Mouse (Mus musculus) stomach, embryonic 16.5 days (tissue): ENCODE measurements at regions not wholly inside any gene's neighbourhood (a gene's known extent, or its start where the extent isn't known, plus 50 kb on each side); places are given as distances from the start of the nearest gene placed in this dataset.

Source experiments
- ATAC-seq: fragments of 200-750 bp; cut with Nextera tagmentation; 2 replicates; pipeline ENCODE4 v1.8.0; 2017; ENCODE audit warnings: moderate number of reproducible peaks, moderate TSS enrichment; ENCODE audit not compliant: insufficient read depth, low FRiP score
- H3K27ac ChIP-seq: fragments of 300-500 bp; sonication (generic); 2 replicates; pipeline ENCODE4 v1.5.1; 2014; ENCODE audit warnings: low read length
- H3K27me3 ChIP-seq: fragments of 300-500 bp; sonication (generic); 2 replicates; pipeline ENCODE4 v1.6.1; 2014; ENCODE audit warnings: low read length, control low read depth, mixed read lengths; ENCODE audit not compliant: control insufficient read depth, insufficient read depth
- H3K36me3 ChIP-seq: fragments of 300-500 bp; sonication (generic); 2 replicates; pipeline ENCODE4 v1.6.1; 2014; ENCODE audit warnings: low read length; ENCODE audit not compliant: control insufficient read depth, insufficient read depth
- H3K4me1 ChIP-seq: fragments of 300-500 bp; sonication (generic); 2 replicates; pipeline ENCODE4 v1.6.1; 2014; ENCODE audit warnings: low read length, control low read depth, mixed read lengths; ENCODE audit not compliant: control insufficient read depth, insufficient read depth
- H3K4me2 ChIP-seq: fragments of 300-500 bp; sonication (generic); 2 replicates; pipeline ENCODE4 v1.6.1; 2014; ENCODE audit warnings: low read depth, low read length, mixed read lengths
- H3K4me3 ChIP-seq: fragments of 300-500 bp; sonication (generic); replicated peaks from 2 replicates; pipeline ENCODE4 v1.5.1; 2014; ENCODE audit warnings: mild to moderate bottlenecking, low read length
- H3K9ac ChIP-seq: fragments of 300-500 bp; sonication (generic); 2 replicates; pipeline ENCODE4 v1.6.1; 2014; ENCODE audit warnings: low read length
- H3K9me3 ChIP-seq: fragments of 300-500 bp; sonication (generic); replicated peaks from 2 replicates; pipeline ENCODE4 v1.6.1; 2016; ENCODE audit warnings: low read length, control low read depth; ENCODE audit not compliant: control insufficient read depth
- WGBS: fragments of 180-500 bp; shearing (Covaris S2); extraction: QIAGEN DNeasy Blood & Tissue Kit; methylation state at CpG from one replicate; pipeline ENCODE4 v1.1.7; 2014; 5-methylcytosine and 5-hydroxymethylcytosine counted together

DNA sequence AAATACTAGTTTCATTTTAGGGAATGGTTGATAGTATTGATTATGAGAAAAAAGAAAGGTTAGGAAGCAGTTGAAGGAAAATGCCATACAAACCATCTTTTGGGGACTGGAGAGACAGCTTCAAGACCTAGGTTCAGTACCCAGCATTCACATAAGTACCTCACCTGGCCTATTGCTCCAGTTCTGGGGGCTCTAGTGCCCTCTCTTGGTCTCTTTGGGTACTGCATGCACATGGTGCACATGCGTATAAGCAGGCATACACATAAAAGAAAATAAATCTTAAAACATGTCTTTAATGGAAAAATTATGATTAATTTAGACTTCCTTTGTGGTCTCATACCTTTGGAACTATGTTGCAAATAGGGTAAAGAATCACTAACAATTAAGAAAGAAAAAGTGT is 155.3 kb upstream of the Gm6793 start:
- Histone ChIP-seq H3K9ac (no peak overlapping the region), H3K27me3 (no peaks in the 10 kb centered on the region), H3K36me3 (no peaks in the 10 kb centered on the region), H3K9me3 (peaks cover 7% of the 10 kb centered on the region; the same call in 1 of the 2 replicates), H3K4me3 (no peak overlapping the region), H3K4me2 (no peak overlapping the region), H3K27ac (no peak overlapping the region), H3K4me1 (no peaks in the 10 kb centered on the region)
- no peak for ATAC-seq
- 98% methylated on average over 1 of the region's 1 CpGs for WGBS

DNA sequence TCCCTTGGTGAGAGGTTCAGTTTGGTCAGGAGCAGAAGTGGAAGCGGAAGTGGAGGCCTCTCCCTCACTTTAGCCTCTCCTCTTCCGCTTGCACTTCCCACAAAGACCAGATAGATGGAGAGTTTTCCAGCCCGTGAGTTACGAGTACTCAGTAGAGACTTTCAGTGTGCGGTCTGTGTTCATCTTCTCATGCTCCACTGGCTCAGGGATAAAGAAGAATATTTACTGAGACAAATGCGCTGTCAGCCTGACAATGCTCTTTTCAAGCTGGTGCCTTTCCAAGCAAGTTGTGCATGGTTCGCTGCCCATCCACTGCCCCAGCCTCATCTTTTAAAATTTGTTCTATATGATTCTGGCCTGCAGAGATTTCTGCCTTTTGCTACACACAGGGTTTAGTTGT is 141.8 kb upstream of the Gm6793 start:
- Histone ChIP-seq H3K27me3 (no peaks in the 10 kb centered on the region), H3K9ac (no peak overlapping the region), H3K9me3 (no peaks in the 10 kb centered on the region), H3K4me3 (no peak overlapping the region), H3K27ac (no peak overlapping the region), H3K4me1 (no peaks in the 10 kb centered on the region), H3K36me3 (no peaks in the 10 kb centered on the region), H3K4me2 (no peak overlapping the region)
- no peak for ATAC-seq
- 82% methylated on average over 7 of the region's 7 CpGs for WGBS

DNA sequence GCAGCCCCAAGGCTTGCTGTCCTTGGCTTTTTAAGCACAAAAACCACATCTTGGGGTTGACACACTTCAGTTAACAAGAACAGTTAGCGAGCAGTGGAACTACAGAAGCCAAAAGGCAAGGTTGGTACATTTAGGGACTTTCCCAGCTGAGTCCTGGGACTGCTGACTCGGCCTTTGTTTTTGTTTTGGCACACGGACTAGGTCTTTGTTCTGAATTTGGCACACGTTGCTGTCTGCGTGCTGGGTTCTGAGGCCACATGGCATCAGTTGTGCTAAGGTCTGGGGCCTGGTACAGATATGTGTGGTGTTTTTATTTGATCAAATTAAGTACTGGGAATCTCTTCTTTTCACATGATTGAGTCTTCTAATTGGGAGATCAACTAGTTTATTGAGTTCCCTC is 124.1 kb upstream of the Gm6793 start:
- no peak overlapping the region for H3K4me2 ChIP-seq
- H3K27ac ChIP-seq: no peak overlapping the region
- H3K4me3 ChIP-seq: no peak overlapping the region
- H3K27me3 ChIP-seq: no peaks in the 10 kb centered on the region
- no peaks in the 10 kb centered on the region for H3K9me3 ChIP-seq
- ATAC-seq: no peak
- WGBS: 63% methylated on average over 5 of the region's 5 CpGs
- H3K4me1 ChIP-seq: no peaks in the 10 kb centered on the region
- H3K9ac ChIP-seq: no peak overlapping the region
- H3K36me3 ChIP-seq: no peaks in the 10 kb centered on the region

DNA sequence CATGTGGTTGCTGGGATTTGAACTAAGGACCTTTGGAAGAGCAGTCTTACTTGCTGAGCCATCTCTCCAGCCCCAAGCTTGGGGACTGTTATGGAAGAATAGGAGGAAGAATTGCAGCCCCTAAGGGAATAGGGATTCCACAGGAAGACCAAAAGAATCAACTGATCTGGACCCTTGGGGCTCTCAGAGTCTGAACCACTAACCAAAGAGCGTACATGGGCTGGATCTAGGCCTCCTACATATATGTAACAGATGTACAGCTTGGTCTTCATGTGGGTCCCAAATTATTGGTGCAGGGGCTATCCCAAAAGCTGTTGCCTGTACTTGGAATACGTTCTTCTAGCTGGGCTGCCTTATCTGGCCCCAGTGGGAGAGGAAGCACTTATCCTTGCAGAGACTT is 115.4 kb upstream of the Gm6793 start:
- 70% methylated on average over 2 of the region's 2 CpGs for WGBS
- H3K9me3 ChIP-seq: no peaks in the 10 kb centered on the region
- ATAC-seq: no peak
- H3K27me3 ChIP-seq: no peaks in the 10 kb centered on the region
- H3K36me3 ChIP-seq: no peaks in the 10 kb centered on the region
- no peak overlapping the region for H3K27ac ChIP-seq
- no peak overlapping the region for H3K4me2 ChIP-seq
- no peaks in the 10 kb centered on the region for H3K4me1 ChIP-seq
- H3K9ac ChIP-seq: no peak overlapping the region
- no peak overlapping the region for H3K4me3 ChIP-seq

DNA sequence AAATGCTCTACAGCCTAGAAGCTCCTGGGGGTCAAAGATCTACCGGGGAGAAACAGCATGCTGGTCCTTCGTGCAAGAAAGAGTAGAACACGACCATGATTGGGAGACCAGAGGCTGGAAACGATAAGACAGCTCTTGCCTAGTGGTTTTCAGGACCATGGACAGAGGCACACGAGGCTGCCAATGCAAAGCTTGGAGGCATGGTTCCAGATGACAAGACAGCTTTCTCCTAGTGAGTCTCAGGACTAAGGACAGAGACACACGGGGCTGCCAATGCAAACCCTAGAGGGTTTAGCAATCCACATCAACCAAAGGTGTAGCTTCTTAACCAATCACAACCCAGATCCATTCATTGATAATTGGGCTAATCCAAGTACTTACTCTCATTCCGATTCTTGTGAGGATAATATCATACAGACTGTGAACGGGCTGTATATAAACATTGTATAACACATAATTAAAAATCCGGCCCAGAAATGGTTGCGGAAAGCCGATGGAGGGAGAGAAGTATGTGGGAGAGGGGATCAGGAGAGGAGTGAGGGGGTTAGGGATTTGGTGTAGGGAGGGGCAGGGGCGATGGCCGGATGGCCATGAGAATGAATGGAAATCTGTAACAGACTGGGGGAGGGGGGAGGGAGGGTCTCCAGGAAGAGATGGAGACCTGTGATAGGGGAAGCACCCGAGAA is 114.1 kb upstream of the Gm6793 start:
- no peak overlapping the region for H3K4me3 ChIP-seq
- H3K9ac ChIP-seq: no peak overlapping the region
- no peak overlapping the region for H3K4me2 ChIP-seq
- H3K27ac ChIP-seq: no peak overlapping the region
- H3K27me3 ChIP-seq: no peaks in the 10 kb centered on the region
- H3K4me1 ChIP-seq: no peaks in the 10 kb centered on the region
- 46% methylated on average over 14 of the region's 14 CpGs for WGBS
- peak; percentile 78; the same call in 1 of the 2 replicates for ATAC-seq
- H3K36me3 ChIP-seq: no peaks in the 10 kb centered on the region
- no peaks in the 10 kb centered on the region for H3K9me3 ChIP-seq

DNA sequence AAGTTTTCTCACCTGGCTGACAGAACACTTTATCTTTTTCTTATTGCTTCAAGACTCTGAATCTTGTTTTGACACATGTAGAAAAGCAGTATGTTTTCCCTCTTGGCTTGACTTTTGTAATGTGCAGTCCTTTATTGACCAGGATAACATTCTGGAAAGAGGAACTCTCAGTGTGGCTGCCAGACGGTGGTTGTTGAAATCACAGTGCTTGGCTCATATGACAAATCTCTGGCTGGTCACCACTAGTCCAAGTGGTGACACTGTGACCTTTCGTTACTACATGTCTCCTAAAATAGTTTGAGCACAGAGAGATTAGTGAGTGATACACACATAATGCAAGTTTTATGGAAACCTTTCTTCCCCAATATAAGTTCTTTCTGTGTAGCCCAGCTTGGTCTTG is 97.1 kb upstream of the Gm6793 start:
- WGBS: 66% methylated on average over 2 of the region's 2 CpGs
- H3K9ac ChIP-seq: no peak overlapping the region
- no peaks in the 10 kb centered on the region for H3K27me3 ChIP-seq
- no peak overlapping the region for H3K27ac ChIP-seq
- H3K4me2 ChIP-seq: no peak overlapping the region
- H3K9me3 ChIP-seq: no peaks in the 10 kb centered on the region
- no peaks in the 10 kb centered on the region for H3K4me1 ChIP-seq
- H3K36me3 ChIP-seq: no peaks in the 10 kb centered on the region
- H3K4me3 ChIP-seq: no peak overlapping the region
- no peak for ATAC-seq

DNA sequence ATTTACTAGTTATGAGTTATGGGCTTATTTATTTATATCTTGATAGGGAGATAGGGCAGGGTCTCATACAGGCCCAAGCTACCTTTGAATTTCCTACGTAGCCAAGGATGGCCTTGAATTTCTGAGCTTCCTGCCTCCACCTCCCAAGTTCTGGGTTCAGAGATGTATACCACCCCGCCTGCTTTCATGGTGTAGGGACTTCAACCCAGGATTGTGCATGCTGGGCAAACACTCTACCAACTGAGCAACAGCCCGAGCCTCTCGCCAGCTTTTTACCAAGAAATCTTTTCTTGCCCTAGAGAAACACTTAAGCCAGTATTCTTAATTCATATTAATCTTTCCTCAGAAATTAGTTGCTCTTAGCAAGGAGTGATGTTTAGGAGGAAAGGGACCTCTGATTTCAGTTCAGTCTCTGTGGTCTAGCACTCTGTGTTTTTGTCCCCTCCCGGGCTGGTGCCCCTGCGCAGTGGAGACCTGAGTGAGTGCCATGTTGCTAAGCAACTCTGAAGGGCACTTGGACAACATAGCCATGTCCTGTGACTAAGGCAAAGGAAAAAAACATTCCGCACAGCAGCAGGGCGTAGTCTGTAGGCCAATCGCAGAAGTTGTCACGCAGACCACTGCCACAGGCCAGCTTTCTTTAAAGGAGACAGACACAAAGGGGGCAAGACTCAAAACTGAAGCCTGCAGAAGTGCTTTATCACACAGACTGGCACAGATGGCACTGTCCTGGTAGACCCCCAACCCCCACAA is 83.2 kb upstream of the Gm6793 start:
- Histone ChIP-seq H3K36me3 (no peaks in the 10 kb centered on the region), H3K27me3 (no peaks in the 10 kb centered on the region), H3K9ac (no peak overlapping the region), H3K27ac (no peak overlapping the region), H3K4me3 (no peak overlapping the region), H3K9me3 (no peaks in the 10 kb centered on the region), H3K4me2 (no peak overlapping the region), H3K4me1 (no peaks in the 10 kb centered on the region)
- no peak for ATAC-seq
- WGBS: 75% methylated on average over 10 of the region's 10 CpGs

DNA sequence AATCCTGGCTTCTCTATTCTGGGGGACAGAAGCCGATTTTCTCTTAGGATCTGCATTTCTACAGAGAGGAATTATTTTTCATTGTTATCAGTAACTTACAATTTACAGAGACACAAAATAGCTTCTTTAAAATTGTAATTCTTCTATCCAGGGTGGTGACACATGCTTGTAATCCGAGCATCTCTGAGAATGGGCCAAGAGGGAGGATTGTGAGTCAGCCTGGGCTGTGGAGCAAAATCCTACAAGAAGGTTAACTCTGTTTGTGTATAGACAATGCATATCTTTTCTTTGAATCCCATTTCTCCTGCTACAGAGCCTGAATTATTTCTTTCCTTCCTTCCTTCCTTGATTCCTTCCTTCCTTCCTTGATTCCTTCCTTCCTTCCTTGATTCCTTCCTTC is 80.0 kb upstream of the Gm6793 start:
- no peaks in the 10 kb centered on the region for H3K4me1 ChIP-seq
- H3K9ac ChIP-seq: no peak overlapping the region
- H3K4me3 ChIP-seq: no peak overlapping the region
- WGBS: 73% methylated on average over 2 of the region's 2 CpGs
- H3K36me3 ChIP-seq: no peaks in the 10 kb centered on the region
- no peaks in the 10 kb centered on the region for H3K27me3 ChIP-seq
- no peak for ATAC-seq
- H3K4me2 ChIP-seq: no peak overlapping the region
- no peak overlapping the region for H3K27ac ChIP-seq
- no peaks in the 10 kb centered on the region for H3K9me3 ChIP-seq

DNA sequence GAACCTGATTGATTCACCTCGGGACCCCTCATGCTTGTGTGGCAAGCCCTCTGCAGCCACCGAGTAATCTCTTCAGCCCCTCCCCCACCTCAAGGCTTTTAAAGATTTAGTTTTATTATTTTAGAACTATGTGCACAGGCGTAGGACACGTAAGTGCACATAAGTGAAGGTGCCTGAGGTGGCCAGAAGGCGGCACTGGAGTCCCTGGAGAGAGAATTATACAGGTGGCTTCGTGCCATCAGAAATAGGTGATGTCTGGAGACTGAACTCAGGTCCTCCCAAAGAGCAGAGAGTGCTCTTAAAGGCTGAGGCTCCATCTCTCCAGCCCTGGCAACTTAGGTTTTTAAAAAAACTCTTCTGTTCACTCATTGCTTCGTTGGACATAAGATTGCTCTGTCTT is 78.7 kb upstream of the Gm6793 start:
- H3K4me2 ChIP-seq: no peak overlapping the region
- H3K27me3 ChIP-seq: no peaks in the 10 kb centered on the region
- ATAC-seq: no peak
- H3K36me3 ChIP-seq: no peaks in the 10 kb centered on the region
- 60% methylated on average over 7 of the region's 7 CpGs for WGBS
- no peaks in the 10 kb centered on the region for H3K4me1 ChIP-seq
- no peak overlapping the region for H3K4me3 ChIP-seq
- H3K9me3 ChIP-seq: no peaks in the 10 kb centered on the region
- no peak overlapping the region for H3K27ac ChIP-seq
- no peak overlapping the region for H3K9ac ChIP-seq
